Mouse (Mus musculus) liver, adult 10 weeks (tissue): Measurements from ENCODE around the gene Gm16434. TPM values are rescaled to one million over a fixed set of nuclear protein-coding genes. Genes with fewer than 3 reads are reported as not detected.

Experiments used
- polyA plus RNA-seq: library from polyadenylated mRNA; stranded (reverse); fragments of 350-450 nt; fragmentation: Illumina TruSeq; extraction: RNeasy Lipid Tissue Mini Kit (QIAGEN cat#74804); gene quantifications from one replicate; pipeline ENCODE4 v1.2.3, GENCODE M21; 2014; ENCODE audit warnings: low read depth, low replicate concordance

The Gm16434 gene
- not detected for polyA plus RNA-seq

GRCm38 (mm10) chr14:7194440-7194839 lies at the start of gene Gm16434:
Gm16434 (minus strand) TSS chr14:7194540.

GRCm38 (mm10) chr14:7174483-7174971 lies 19.8 kb downstream of the Gm16434 start, which contains the start of gene Gm3512:
Gm3512 (minus strand) TSS chr14:7174533.

Other genes with a start within 250 kb of the Gm16434 start
- not detected for gene Gm6356, start 220.7 kb downstream of the Gm16434 start, polyA plus RNA-seq
- gene Gm10406, start 167.1 kb downstream of the Gm16434 start, polyA plus RNA-seq: not detected
- gene Gm3685, start 149.6 kb downstream of the Gm16434 start, polyA plus RNA-seq: not detected
- not detected for gene Gm3696, start 93.9 kb downstream of the Gm16434 start, polyA plus RNA-seq
- not detected for gene Gm6676, start 69.1 kb downstream of the Gm16434 start, polyA plus RNA-seq
- gene Gm3512, start 20.0 kb downstream of the Gm16434 start, polyA plus RNA-seq: not detected
- not detected for gene Gm3727, start 70.2 kb upstream of the Gm16434 start, polyA plus RNA-seq
- not detected for gene Gm3739, start 120.5 kb upstream of the Gm16434 start, polyA plus RNA-seq
- gene Gm5797, start 137.9 kb upstream of the Gm16434 start, polyA plus RNA-seq: not detected
- not detected for gene Gm8374, start 170.6 kb upstream of the Gm16434 start, polyA plus RNA-seq